Mouse (Mus musculus): ENCODE measurements around the gene Gnpda2. TPM values are rescaled to one million over a fixed set of nuclear protein-coding genes. Genes with fewer than 3 reads are reported as not detected.

The Gnpda2 gene
- polyA plus RNA-seq, 1 experiment from 2014 or later: 6.5 TPM

Other genes starting within 250 kb of the Gnpda2 start
- gene Yipf7, start 49.7 kb downstream of the Gnpda2 start, polyA plus RNA-seq (2015; fragmentation: Nextera tagmentation; extraction: Ambion mirVana): 0.16 TPM in 1 of 2 replicates, not detected in the other
- gene Guf1, start 35.4 kb downstream of the Gnpda2 start, polyA plus RNA-seq (2015; fragmentation: Nextera tagmentation; extraction: Ambion mirVana): 9.1 and 10.2 TPM in 2 replicates